Mouse (Mus musculus) embryonic facial prominence, embryonic 14.5 days (tissue): ENCODE measurements at regions not wholly inside any gene's neighbourhood (a gene's known extent, or its start where the extent isn't known, plus 50 kb on each side); places are given as distances from the start of the nearest gene placed in this dataset.
A peak's percentile ranks its signal among the peaks of the same experiment; 100 is the strongest.

Source experiments
- ATAC-seq: fragments of 200-750 bp; cut with Nextera tagmentation; 2 replicates; pipeline ENCODE4 v1.8.0; 2017; ENCODE audit warnings: low read depth, moderate number of reproducible peaks, moderate TSS enrichment
- DNase-seq: peaks from one replicate; pipeline ENCODE4 v3.0.0-alpha.2; 2015; ENCODE audit warnings: low spot score
- H3K27ac ChIP-seq: fragments of 300-500 bp; sonication (generic); replicated peaks from 2 replicates; pipeline ENCODE4 v1.5.1; 2014; ENCODE audit warnings: low read depth, mild to moderate bottlenecking, low read length, moderate library complexity
- H3K27me3 ChIP-seq: fragments of 300-500 bp; sonication (generic); replicated peaks from 2 replicates; pipeline ENCODE4 v1.6.1; 2014; ENCODE audit warnings: low read length; ENCODE audit not compliant: control insufficient read depth, insufficient read depth
- H3K36me3 ChIP-seq: fragments of 300-500 bp; sonication (generic); 2 replicates; pipeline ENCODE4 v1.6.1; 2014; ENCODE audit warnings: low read length, mixed read lengths; ENCODE audit not compliant: control insufficient read depth, insufficient read depth
- H3K4me1 ChIP-seq: fragments of 300-500 bp; sonication (generic); 2 replicates; pipeline ENCODE4 v1.6.1; 2014; ENCODE audit warnings: antibody characterized with exemption, low read length; ENCODE audit not compliant: control insufficient read depth, insufficient read depth
- H3K4me2 ChIP-seq: fragments of 300-500 bp; sonication (generic); 2 replicates; pipeline ENCODE4 v1.6.1; 2014; ENCODE audit warnings: low read depth, mild to moderate bottlenecking, low read length, moderate library complexity, mixed read lengths
- H3K4me3 ChIP-seq: fragments of 300-500 bp; sonication (generic); 2 replicates; pipeline ENCODE4 v1.5.1; 2014; ENCODE audit warnings: low read depth, mild to moderate bottlenecking, low read length
- H3K9ac ChIP-seq: fragments of 300-500 bp; sonication (generic); 2 replicates; pipeline ENCODE4 v1.6.1; 2014; ENCODE audit warnings: low read depth, mild to moderate bottlenecking, low read length, moderate library complexity, mixed read lengths
- H3K9me3 ChIP-seq: fragments of 300-500 bp; sonication (generic); 2 replicates; pipeline ENCODE4 v1.6.1; 2016; ENCODE audit warnings: low read length; ENCODE audit not compliant: control insufficient read depth
- WGBS: fragments of 180-500 bp; shearing (Covaris S2); extraction: QIAGEN DNeasy Blood & Tissue Kit; methylation state at CpG from one replicate; pipeline ENCODE4 v1.1.7; 2014; 5-methylcytosine and 5-hydroxymethylcytosine counted together

GRCm38 (mm10) chr6:105549366-105549765 is 128.1 kb upstream of the Cntn4 start:
- Histone ChIP-seq H3K27ac (no peak overlapping the region), H3K9me3 (no peaks in the 10 kb centered on the region), H3K4me2 (no peak overlapping the region), H3K4me3 (no peak overlapping the region), H3K9ac (no peak overlapping the region), H3K4me1 (no peaks in the 10 kb centered on the region), H3K27me3 (no peaks in the 10 kb centered on the region), H3K36me3 (no peaks in the 10 kb centered on the region)
- DNase-seq, result no peak
- no peak for ATAC-seq
- 80% methylated on average over 1 of the region's 1 CpGs for WGBS

DNA sequence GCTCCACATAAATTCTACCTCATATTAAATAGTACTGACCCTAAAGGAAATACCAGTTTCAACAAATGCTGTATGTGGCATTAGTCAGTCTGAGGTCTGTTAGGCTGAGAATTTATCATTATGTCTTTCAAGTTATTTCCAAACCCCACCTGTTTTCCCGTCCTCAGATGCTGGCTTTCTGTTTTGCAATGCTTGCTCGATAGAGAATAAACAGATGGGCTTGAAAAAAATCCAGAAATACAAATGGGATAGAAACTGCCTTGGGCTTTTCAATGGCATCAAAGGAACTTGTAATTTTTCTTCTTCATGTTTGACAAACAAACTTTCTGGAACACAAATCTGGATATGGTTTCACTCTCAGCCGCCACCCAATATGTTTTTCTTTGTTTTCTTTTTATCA is 109.2 kb upstream of the Cntn4 start:
- H3K36me3 ChIP-seq, result no peaks in the 10 kb centered on the region

DNA sequence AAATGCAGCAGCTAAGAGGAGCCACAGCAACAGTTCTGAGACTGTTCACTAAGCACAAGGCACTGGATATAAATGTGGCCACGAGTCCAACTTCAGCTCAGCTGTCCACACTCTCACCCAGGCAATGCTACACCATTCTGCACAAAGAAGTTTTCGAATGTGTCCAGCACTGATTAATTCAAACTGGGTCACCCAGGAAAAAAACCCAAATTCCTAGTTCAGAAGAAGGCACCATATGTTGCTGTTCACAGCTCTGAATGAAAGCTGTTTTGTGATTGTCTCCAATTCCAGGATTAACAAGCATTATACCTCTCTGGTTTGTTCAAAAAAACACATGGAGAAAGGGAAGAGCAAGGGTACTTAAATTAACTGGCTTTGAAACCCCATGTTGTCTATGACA is 108.4 kb upstream of the Cntn4 start:
- no peaks in the 10 kb centered on the region for H3K4me1 ChIP-seq

More for the DNA sequence above, 109.2 kb upstream of the Cntn4 start:
- no peak overlapping the region for H3K9ac ChIP-seq
- H3K9me3 ChIP-seq, result no peaks in the 10 kb centered on the region
- H3K4me3 ChIP-seq, result no peak overlapping the region
- no peak for ATAC-seq
- H3K27me3 ChIP-seq, result no peaks in the 10 kb centered on the region
- H3K27ac ChIP-seq, result no peak overlapping the region
- H3K4me2 ChIP-seq, result no peak overlapping the region
- no peak for DNase-seq
- no peaks in the 10 kb centered on the region for H3K4me1 ChIP-seq
- 55% methylated on average over 3 of the region's 3 CpGs for WGBS

GRCm38 (mm10) chr6:105604234-105604633 is 73.2 kb upstream of the Cntn4 start:
- no peaks in the 10 kb centered on the region for H3K36me3 ChIP-seq
- H3K27me3 ChIP-seq, result no peaks in the 10 kb centered on the region
- WGBS, result 40% methylated on average over 2 of the region's 2 CpGs
- ATAC-seq (no peak), DNase-seq (peak; percentile 29)
- H3K4me1 ChIP-seq, result no peaks in the 10 kb centered on the region
- H3K4me3 ChIP-seq, result no peak overlapping the region
- H3K9me3 ChIP-seq, result no peaks in the 10 kb centered on the region
- H3K9ac ChIP-seq, result no peak overlapping the region
- no peak overlapping the region for H3K4me2 ChIP-seq
- no peak overlapping the region for H3K27ac ChIP-seq

More for the DNA sequence above, 108.4 kb upstream of the Cntn4 start:
- no peak for DNase-seq
- H3K27ac ChIP-seq, result no peak overlapping the region
- no peaks in the 10 kb centered on the region for H3K36me3 ChIP-seq
- ATAC-seq, result no peak
- 78% methylated on average over 2 of the region's 2 CpGs for WGBS
- no peak overlapping the region for H3K4me2 ChIP-seq
- no peaks in the 10 kb centered on the region for H3K27me3 ChIP-seq
- no peaks in the 10 kb centered on the region for H3K9me3 ChIP-seq
- no peak overlapping the region for H3K4me3 ChIP-seq
- H3K9ac ChIP-seq, result no peak overlapping the region
